Mouse (Mus musculus) megakaryocyte progenitor cell, adult 5-6 weeks (primary cell): ENCODE measurements at regions not wholly inside any gene's neighbourhood (a gene's known extent, or its start where the extent isn't known, plus 50 kb on each side); places are given as distances from the start of the nearest gene placed in this dataset.

Source experiments
- ATAC-seq: replicated peaks from 2 replicates; pipeline ENCODE4 v1.8.0; 2016; ENCODE audit warnings: mild to moderate bottlenecking, moderate TSS enrichment, inconsistent platforms; ENCODE audit not compliant: poor library complexity

- no peak for ATAC-seq
Measured at GRCm38 (mm10) chr3:61849317-61849716, 483.6 kb upstream of the B430305J03Rik start.

DNA sequence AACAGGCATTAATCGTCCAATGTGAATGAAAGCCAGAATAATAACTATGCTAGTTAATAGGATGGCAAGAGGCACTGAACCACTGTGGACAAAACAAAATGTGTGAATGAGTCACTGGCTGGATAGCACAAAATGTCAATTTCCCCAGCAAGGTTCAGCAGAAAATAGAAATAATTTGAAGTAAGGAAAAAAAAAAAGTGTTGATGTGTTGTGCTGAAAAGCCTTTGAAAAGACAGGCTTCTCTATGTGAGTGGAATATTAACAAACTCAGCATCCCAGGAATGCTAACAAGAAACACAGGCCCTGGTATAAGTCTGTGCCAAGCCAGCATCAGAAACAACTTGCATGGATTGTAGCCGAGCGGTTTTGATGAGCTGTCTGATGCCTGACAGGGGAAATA lies 481.0 kb upstream of the B430305J03Rik start:
- no peak for ATAC-seq

- ATAC-seq, result peak; percentile 90
Measured at GRCm38 (mm10) chr3:61839355-61840009, 473.7 kb upstream of the B430305J03Rik start.

- ATAC-seq, result no peak
Measured at GRCm38 (mm10) chr3:61816807-61817206, 451.1 kb upstream of the B430305J03Rik start.

DNA sequence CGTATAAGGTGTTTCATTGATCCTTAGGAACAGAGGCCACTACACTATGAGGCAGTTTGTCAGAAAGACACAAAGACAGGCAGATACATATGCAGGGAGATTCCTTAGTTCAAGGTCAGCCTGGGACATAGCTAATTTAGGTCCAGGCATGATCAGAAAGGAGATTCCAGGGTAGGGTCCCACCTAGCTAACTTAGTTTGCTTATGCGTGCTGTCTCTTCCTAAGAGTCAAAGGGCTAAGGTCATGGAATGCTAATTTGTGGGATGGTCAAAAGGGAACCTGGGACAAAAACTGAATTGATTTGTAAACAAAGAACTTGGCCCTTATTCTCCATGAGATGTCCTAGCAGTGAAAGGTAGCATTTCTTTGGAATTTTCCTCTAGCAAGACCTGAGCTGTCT lies 430.3 kb upstream of the B430305J03Rik start:
- no peak for ATAC-seq

GRCm38 (mm10) chr3:61790674-61791073 lies 424.9 kb upstream of the B430305J03Rik start:
- ATAC-seq, result peak; percentile 70
